Mouse (Mus musculus): ENCODE data around the gene 4930402H24Rik.

GRCm38 (mm10) chr2:130929994-130930393 is 23.8 kb upstream of the 4930402H24Rik start:
- no peak for TF ChIP-seq CTCF (IDR thresholded peaks at IDR 0.05; ENCODE audit: borderline replicate concordance, control insufficient read depth, extremely low read depth, insufficient read depth, low read length, poor library complexity)
- TF ChIP-seq POLR2A (IDR thresholded peaks at IDR 0.05; ENCODE audit: control insufficient read depth, extremely low read depth, insufficient read depth, low read length, poor library complexity) = no peak
